ENCODE assay signal across 23 mouse cellular contexts in the genomic region with DNA sequence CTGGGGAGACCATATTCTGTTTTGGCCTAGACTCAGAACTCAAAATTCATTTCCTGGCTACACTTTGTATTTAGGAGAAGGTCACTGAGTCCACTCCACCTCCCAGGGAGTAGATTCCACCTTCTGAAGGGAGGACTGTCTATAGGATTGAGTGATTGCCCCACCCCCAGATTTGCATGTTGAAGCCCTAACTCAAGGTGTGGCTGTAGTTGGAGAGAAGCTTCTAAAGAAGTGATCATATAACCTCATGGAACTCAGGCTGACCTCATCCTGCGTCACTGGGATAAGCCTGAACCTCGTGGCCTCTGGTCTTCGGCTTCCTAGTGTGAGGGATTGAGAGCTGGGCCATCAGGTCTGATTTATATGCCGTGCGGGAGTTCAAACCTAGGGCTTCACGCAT. TPM values are rescaled to one million over a fixed set of nuclear protein-coding genes. Genes with fewer than 3 reads are reported as not detected.
A peak's percentile ranks its signal among the peaks of the same experiment; 100 is the strongest.
DNase-seq lines count a peak whose midpoint lies in the region; TF ChIP-seq lines count a peak whose summit lies in the region.
"Had no signal": no experiment of that assay in that cellular context is flagged by ENCODE, and none has a peak within 500 bp of the region (broad histone marks: within the 10 kb centered on the region; RNA-seq: fewer than 3 reads in every experiment).

No protein-coding gene starts in this region.

- H3K27me3 ChIP-seq in E14TG2a.4 (ENCODE audit: insufficient read depth, low read length) (peaks cover 2% of the 10 kb centered on the region; the same call in 1 of the 2 replicates), ES-Bruce4 (ENCODE audit: control insufficient read depth, insufficient read depth, low read length, poor library complexity, severe bottlenecking) (no peaks in the 10 kb centered on the region)
- H3K27me3 ChIP-seq: embryonic facial prominence, embryonic 13.5 days; embryonic facial prominence, embryonic 15.5 days; forebrain, embryonic 12.5 days; Patski had no signal

- intact Hi-C loops in left cerebral cortex, postnatal 10 days (cut with DNase I), result no loop called here

- H3K9ac ChIP-seq in ES-Bruce4 (ENCODE audit: low read depth, poor library complexity, severe bottlenecking) (no peak overlapping the region), ES-E14 (ENCODE audit: insufficient read depth, low read depth, low read length, poor library complexity, severe bottlenecking) (peak overlapping the region; percentile 10; the same call in 1 of the 2 replicates)
- H3K9ac ChIP-seq: embryonic facial prominence, embryonic 13.5 days; embryonic facial prominence, embryonic 15.5 days; forebrain, embryonic 12.5 days had no signal

- H3K4me3 ChIP-seq in E14TG2a.4 (replicated peaks; ENCODE audit: low read length), result peak overlapping the region; percentile 37
- peak overlapping the region; percentile 35; the same call in 1 of the 2 replicates for H3K4me3 ChIP-seq in ES-Bruce4 (ENCODE audit: low read depth, low read length)
- H3K4me3 ChIP-seq in ES-E14 (ENCODE audit: insufficient read depth in 1 of 2, low read depth in 1 of 2, low read length in 2 of 2, poor library complexity in 1 of 2, severe bottlenecking in 1 of 2), result peak overlapping the region in 1 of 2 experiments; percentile 2; a peak in 2 of 4 replicates
- H3K4me3 ChIP-seq: embryonic facial prominence, embryonic 13.5 days; embryonic facial prominence, embryonic 15.5 days; erythroblast, embryonic 14.5 days; forebrain, embryonic 10.5 days; forebrain, embryonic 12.5 days had no signal

- H3K27ac ChIP-seq in ES-Bruce4 (ENCODE audit: insufficient read depth, low read length) (peak overlapping the region; percentile 59; the same call in 1 of the 2 replicates), ES-E14 (ENCODE audit: insufficient read depth, low read depth, low read length, poor library complexity, severe bottlenecking) (peak overlapping the region; percentile 27; the same call in 1 of the 2 replicates)
- H3K27ac ChIP-seq: embryonic facial prominence, embryonic 13.5 days; embryonic facial prominence, embryonic 15.5 days; forebrain, embryonic 10.5 days; forebrain, embryonic 12.5 days had no signal

- no peaks in the 10 kb centered on the region for H3K36me3 ChIP-seq in E14TG2a.4 (ENCODE audit: insufficient read depth, low read length)
- no peaks in the 10 kb centered on the region for H3K36me3 ChIP-seq in ES-Bruce4 (ENCODE audit: control insufficient read depth, insufficient read depth, low read length, poor library complexity, severe bottlenecking)
- H3K36me3 ChIP-seq in ES-E14 (ENCODE audit: control insufficient read depth, insufficient read depth, low read length, poor library complexity, severe bottlenecking), result no peaks in the 10 kb centered on the region
- H3K36me3 ChIP-seq: embryonic facial prominence, embryonic 13.5 days; embryonic facial prominence, embryonic 15.5 days; forebrain, embryonic 10.5 days; forebrain, embryonic 12.5 days; G1E had no signal

- no peak for TF ChIP-seq CTCF in E14TG2a.4 (conservative IDR thresholded peaks at IDR 0.05; ENCODE audit: low read length)
- TF ChIP-seq CTCF in ES-Bruce4 (IDR thresholded peaks at IDR 0.05; ENCODE audit: low read depth, low read length), result no peak

- in situ Hi-C loops in ES-E14 (cut with MboI; ENCODE audit: low sequenced_read_pairs in 2 of 2, unreplicated experiment in 2 of 2), result no loop called here

- DNase-seq in ES-E14 (ENCODE audit: low read depth, low spot score) (no peak), ZHBTc4 (ENCODE audit: low read depth, low spot score) (peak; percentile 65)
- DNase-seq in B cell, adult 2 months, result no peak
- DNase-seq in cerebellum, postnatal 25 days, result no peak
- no peak for DNase-seq in left cerebral cortex, postnatal 10 days (ENCODE audit: extremely low spot score in 1 of 2, low spot score in 2 of 2)
- DNase-seq: adrenal gland, adult 8-10 months; adrenal gland, postnatal 14 days; adrenal gland, postnatal 36 days; cerebellum, adult 11-12 months; cerebellum, adult 2 months; cerebellum, adult 9-10 months; cerebellum, postnatal 10 days; cerebellum, postnatal 36 days; embryo, embryonic 11 days had no signal

- peaks cover 68% of the 10 kb centered on the region for H3K4me1 ChIP-seq in E14TG2a.4 (replicated peaks; ENCODE audit: low read depth, low read length)
- peaks cover 8% of the 10 kb centered on the region for H3K4me1 ChIP-seq in ES-Bruce4 (ENCODE audit: control insufficient read depth, insufficient read depth, low read length)
- peaks cover 2 to 12% of the 10 kb centered on the region in 2 experiments; a peak in 2 of 4 replicates for H3K4me1 ChIP-seq in ES-E14 (ENCODE audit: control insufficient read depth in 2 of 2, insufficient read depth in 2 of 2, low read length in 2 of 2, poor library complexity in 1 of 2)
- H3K4me1 ChIP-seq: forebrain, embryonic 12.5 days had no signal

- TF ChIP-seq EP300 in ES-Bruce4 (IDR thresholded peaks at IDR 0.05; ENCODE audit: insufficient read depth, low read depth, low read length), result no peak

- TF ChIP-seq POLR2A in ES-Bruce4 (IDR thresholded peaks at IDR 0.05; ENCODE audit: insufficient read depth, low read length), result no peak

- no peaks in the 10 kb centered on the region for H3K9me3 ChIP-seq in E14TG2a.4 (ENCODE audit: low read length)
- H3K9me3 ChIP-seq in ES-Bruce4 (replicated peaks; ENCODE audit: control insufficient read depth, insufficient read depth, low read length, poor library complexity, severe bottlenecking), result no peaks in the 10 kb centered on the region
- H3K9me3 ChIP-seq in ES-E14 (ENCODE audit: control insufficient read depth, insufficient read depth, low read depth, low read length), result no peaks in the 10 kb centered on the region
- H3K9me3 ChIP-seq: embryonic facial prominence, embryonic 13.5 days; embryonic facial prominence, embryonic 15.5 days; forebrain, embryonic 10.5 days; forebrain, embryonic 12.5 days; G1E had no signal

TF ChIP-seq in ES-E14, 5 proteins besides CTCF, POLR2A, EP300 and RAD21:
- TF ChIP-seq MAFK (IDR thresholded peaks at IDR 0.05; ENCODE audit: insufficient read depth, low read depth, low read length) (no peak), ZNF384 (IDR thresholded peaks at IDR 0.05; ENCODE audit: low read depth, low read length) (no peak), ZC3H11A (IDR thresholded peaks at IDR 0.05; ENCODE audit: borderline replicate concordance, low read depth, low read length) (no peak), HCFC1 (IDR thresholded peaks at IDR 0.05; ENCODE audit: borderline replicate concordance, insufficient read depth, low read length) (no peak), CHD2 (IDR thresholded peaks at IDR 0.05; ENCODE audit: low read depth, low read length) (no peak)
TF ChIP-seq in ES-E14: peak in this region for 0.

RNA-seq across cellular contexts. Expression of a gene that starts 28.5 kb away (rescaled TPM):
- polyA plus RNA-seq in ES-Bruce4 (2011; ENCODE audit: insufficient read depth, insufficient read length, low read depth, missing spikeins), result 130 and 133 TPM in 2 replicates
- total RNA-seq in ES-E14 (2012; rRNA removed), result 18.3 and 35.8 TPM in 2 replicates
- 100 to 1,000 TPM; 373 to 406 TPM for total RNA-seq in left cerebral cortex, postnatal 10 days (2021)

RNA-seq across cellular contexts. Expression of a gene that starts 31.4 kb away (rescaled TPM):
- 511 and 547 TPM in 2 replicates for polyA plus RNA-seq in ES-Bruce4 (2011; ENCODE audit: insufficient read depth, insufficient read length, low read depth, missing spikeins)
- total RNA-seq in ES-E14 (2012; rRNA removed), result 369 and 432 TPM in 2 replicates
- total RNA-seq in left cerebral cortex, postnatal 10 days (2021), result 100 to 1,000 TPM; 172 to 198 TPM

RNA-seq across cellular contexts. Expression of a gene that starts 52.3 kb away (rescaled TPM):
- 43.4 and 44.8 TPM in 2 replicates for polyA plus RNA-seq in ES-Bruce4 (2011; ENCODE audit: insufficient read depth, insufficient read length, low read depth, missing spikeins)
- total RNA-seq in ES-E14 (2012; rRNA removed), result 12.6 and 13.2 TPM in 2 replicates
- 10 to 100 TPM; 23.6 to 25.5 TPM for total RNA-seq in left cerebral cortex, postnatal 10 days (2021)

Comparison
In these comparisons a context has a peak if more than half of its experiments do, and no peak if none do; other contexts are left out.
1. RNA of a gene that starts 28.5 kb away (total RNA-seq): 373 to 406 TPM in left cerebral cortex, postnatal 10 days; 18.3 to 35.8 TPM in ES-E14; every median in the first group is over 10 times any median in the second.